In genomic region chr4:150221017-150221640, GRCm38 (mm10) we compare ENCODE assay signal across 10 mouse cellular contexts. TPM values are rescaled to one million over a fixed set of nuclear protein-coding genes. Genes with fewer than 3 reads are reported as not detected.
A peak's percentile ranks its signal among the peaks of the same experiment; 100 is the strongest.
DNase-seq lines count a peak whose midpoint lies in the region; ATAC-seq lines count a peak whose summit lies in the region.
"Had no signal": no experiment of that assay in that cellular context is flagged by ENCODE, and none has a peak within 500 bp of the region (broad histone marks: within the 10 kb centered on the region; RNA-seq: fewer than 3 reads in every experiment).

No protein-coding gene starts in this region.

- no peak for ATAC-seq in heart, embryonic 14.5 days (ENCODE audit: insufficient number of reproducible peaks, insufficient read depth, low FRiP score, low read depth)
- 0 out of 2 replicates have a peak, but pooled peaks have one; percentile 9 for ATAC-seq in liver, embryonic 13.5 days (ENCODE audit: low read depth)
- ATAC-seq: forebrain, embryonic 13.5 days had no signal

- H3K27ac ChIP-seq in heart, embryonic 14.5 days (replicated peaks in 1 of 2; ENCODE audit: control insufficient read depth in 1 of 2, insufficient read depth in 1 of 2, low read depth in 2 of 2, low read length in 2 of 2) = no peak overlapping the region
- H3K27ac ChIP-seq in embryonic facial prominence, embryonic 10.5 days (replicated peaks) = no peak overlapping the region; the same call in 1 of the 2 replicates
- H3K27ac ChIP-seq in liver, embryonic 13.5 days = peak overlapping the region; percentile 61
- H3K27ac ChIP-seq in hindbrain, embryonic 10.5 days = no peak overlapping the region
- H3K27ac ChIP-seq: forebrain, embryonic 13.5 days had no signal

- 48% methylated on average over 10 of the region's 10 CpGs for WGBS in heart, embryonic 14.5 days
- 42% methylated on average over 10 of the region's 10 CpGs for WGBS in embryonic facial prominence, embryonic 10.5 days
- WGBS in liver, embryonic 13.5 days (ENCODE audit: insufficient replicate concordance) = 43% methylated on average over 10 of the region's 10 CpGs
- 44% methylated on average over 10 of the region's 10 CpGs for WGBS in hindbrain, embryonic 10.5 days

- peaks cover 4 to 5% of the 10 kb centered on the region in 2 experiments; a peak in 3 of 4 replicates for H3K4me1 ChIP-seq in heart, embryonic 14.5 days (ENCODE audit: control insufficient read depth in 2 of 2, insufficient read depth in 2 of 2, low read length in 2 of 2)
- H3K4me1 ChIP-seq in embryonic facial prominence, embryonic 10.5 days = peaks cover 18% of the 10 kb centered on the region
- peaks cover 34% of the 10 kb centered on the region for H3K4me1 ChIP-seq in liver, embryonic 13.5 days (replicated peaks)
- peaks cover 17% of the 10 kb centered on the region for H3K4me1 ChIP-seq in hindbrain, embryonic 10.5 days (replicated peaks)

- H3K9me3 ChIP-seq in heart, embryonic 14.5 days (ENCODE audit: control insufficient read depth, low read length) = no peaks in the 10 kb centered on the region
- H3K9me3 ChIP-seq in embryonic facial prominence, embryonic 10.5 days = no peaks in the 10 kb centered on the region
- no peaks in the 10 kb centered on the region for H3K9me3 ChIP-seq in liver, embryonic 13.5 days (replicated peaks)
- no peaks in the 10 kb centered on the region for H3K9me3 ChIP-seq in hindbrain, embryonic 10.5 days
- H3K9me3 ChIP-seq: forebrain, embryonic 13.5 days had no signal

- H3K4me2 ChIP-seq in heart, embryonic 14.5 days (ENCODE audit: low read length) = peak overlapping the region; percentile 52
- peak overlapping the region; percentile 63 for H3K4me2 ChIP-seq in liver, embryonic 13.5 days
- H3K4me2 ChIP-seq: forebrain, embryonic 13.5 days had no signal

- intact Hi-C loops in heart, postnatal 10 days (cut with DNase I) = no loop called here

- no peaks in the 10 kb centered on the region for H3K27me3 ChIP-seq in heart, embryonic 14.5 days (ENCODE audit: control insufficient read depth, insufficient read depth, low read length)
- peaks cover 8% of the 10 kb centered on the region; the same call in 1 of the 2 replicates for H3K27me3 ChIP-seq in embryonic facial prominence, embryonic 10.5 days (replicated peaks; ENCODE audit: low read depth, poor library complexity, severe bottlenecking)
- H3K27me3 ChIP-seq in liver, embryonic 13.5 days = no peaks in the 10 kb centered on the region
- peaks cover 15% of the 10 kb centered on the region; the same call in 1 of the 2 replicates for H3K27me3 ChIP-seq in hindbrain, embryonic 10.5 days (ENCODE audit: insufficient read depth, poor library complexity, severe bottlenecking)

- DNase-seq in heart, postnatal 10 days = no peak
- DNase-seq in embryonic facial prominence, embryonic 10.5 days (ENCODE audit: low spot score) = no peak
- DNase-seq in kidney, adult 8-10 months = peak; percentile 79 to 84
- DNase-seq in liver, embryonic 13.5 days = no peak
- no peak for DNase-seq in spleen, postnatal 10 days (ENCODE audit: low spot score in 2 of 2)
- no peak for DNase-seq in cerebellum, adult 11-12 months
- DNase-seq in hindbrain, embryonic 10.5 days (ENCODE audit: low spot score) = no peak
- DNase-seq: thymus, adult 2 months had no signal

- peak overlapping the region in 1 of 2 experiments; percentile 10; a peak in 2 of 4 replicates for H3K4me3 ChIP-seq in heart, embryonic 14.5 days (ENCODE audit: control insufficient read depth in 1 of 2, insufficient read depth in 1 of 2, low read depth in 1 of 2, low read length in 2 of 2)
- H3K4me3 ChIP-seq in embryonic facial prominence, embryonic 10.5 days = peak overlapping the region; percentile 42
- peak overlapping the region; percentile 34; the same call in 1 of the 2 replicates for H3K4me3 ChIP-seq in liver, embryonic 13.5 days (replicated peaks)
- no peak overlapping the region; the same call in 1 of the 2 replicates for H3K4me3 ChIP-seq in hindbrain, embryonic 10.5 days
- H3K4me3 ChIP-seq: forebrain, embryonic 13.5 days had no signal

- H3K9ac ChIP-seq in heart, embryonic 14.5 days (ENCODE audit: low read length) = no peak overlapping the region
- H3K9ac ChIP-seq in liver, embryonic 13.5 days = peak overlapping the region; percentile 42
- H3K9ac ChIP-seq: forebrain, embryonic 13.5 days had no signal

- H3K36me3 ChIP-seq in heart, embryonic 14.5 days (ENCODE audit: control insufficient read depth, insufficient read depth, low read length) = no peaks in the 10 kb centered on the region
- H3K36me3 ChIP-seq in embryonic facial prominence, embryonic 10.5 days (replicated peaks) = no peaks in the 10 kb centered on the region
- no peaks in the 10 kb centered on the region for H3K36me3 ChIP-seq in liver, embryonic 13.5 days
- no peaks in the 10 kb centered on the region for H3K36me3 ChIP-seq in hindbrain, embryonic 10.5 days

RNA-seq across cellular contexts. Expression of gene Eno1, which starts 15.4 kb away (rescaled TPM):
- polyA plus RNA-seq in heart, embryonic 14.5 days (2014; fragmentation: Nextera tagmentation; extraction: Ambion mirVana) = 1,771 and 1,859 TPM in 2 replicates
- 100 to 1,000 TPM; 231 to 243 TPM for total RNA-seq in heart, postnatal 10 days (2021)
- 3,458 and 4,025 TPM in 2 replicates for polyA plus RNA-seq in embryonic facial prominence, embryonic 10.5 days (2016; fragmentation: Nextera tagmentation; extraction: Ambion mirVana)
- 783 and 784 TPM in 2 replicates for polyA plus RNA-seq in liver, embryonic 13.5 days (2015; fragmentation: Nextera tagmentation; extraction: Ambion mirVana)
- polyA plus RNA-seq in hindbrain, embryonic 10.5 days (2016; fragmentation: Nextera tagmentation; extraction: Ambion mirVana) = 2,517 and 3,327 TPM in 2 replicates

RNA-seq across cellular contexts. Expression of gene Car6, which starts 20.0 kb away (rescaled TPM):
- polyA plus RNA-seq in heart, embryonic 14.5 days (2014; fragmentation: Nextera tagmentation; extraction: Ambion mirVana) = not detected in 2 replicates
- not detected for total RNA-seq in heart, postnatal 10 days (2021)
- polyA plus RNA-seq in embryonic facial prominence, embryonic 10.5 days (2016; fragmentation: Nextera tagmentation; extraction: Ambion mirVana) = 0.27 TPM in 1 of 2 replicates, not detected in the other
- polyA plus RNA-seq in liver, embryonic 13.5 days (2015; fragmentation: Nextera tagmentation; extraction: Ambion mirVana) = not detected in 2 replicates
- 0.14 TPM in 1 of 2 replicates, not detected in the other for polyA plus RNA-seq in hindbrain, embryonic 10.5 days (2016; fragmentation: Nextera tagmentation; extraction: Ambion mirVana)
- polyA plus RNA-seq: forebrain, embryonic 13.5 days had no signal

Comparison
In these comparisons a context has a peak if more than half of its experiments do, and no peak if none do; other contexts are left out.
1. DNase-seq: peak in kidney, adult 8-10 months (2 of 2); none in heart, postnatal 10 days (0 of 2), embryonic facial prominence, embryonic 10.5 days (single experiment), liver, embryonic 13.5 days (single experiment), spleen, postnatal 10 days (0 of 2), cerebellum, adult 11-12 months (single experiment) and hindbrain, embryonic 10.5 days (single experiment).